Mouse (Mus musculus) small intestine, adult 2 months (tissue): ENCODE results near the gene Ptprj.

ENCODE experiments used
- CTCF ChIP-seq: fragments of 200-500 bp; IDR thresholded peaks from 2 replicates; pipeline ENCODE4 v1.5.1; 2012; ENCODE audit warnings: low read depth, mild to moderate bottlenecking, control low read depth, inconsistent platforms, low read length, moderate library complexity, mixed read lengths; ENCODE audit not compliant: insufficient replicate concordance, insufficient read length; ENCODE audit errors: extremely low read depth
- POLR2A ChIP-seq: fragments of 200-500 bp; IDR thresholded peaks from 2 replicates; pipeline ENCODE4 v1.6.1; 2012; ENCODE audit warnings: low read depth, mild to moderate bottlenecking, control low read depth, inconsistent platforms, low read length, moderate library complexity

DNA sequence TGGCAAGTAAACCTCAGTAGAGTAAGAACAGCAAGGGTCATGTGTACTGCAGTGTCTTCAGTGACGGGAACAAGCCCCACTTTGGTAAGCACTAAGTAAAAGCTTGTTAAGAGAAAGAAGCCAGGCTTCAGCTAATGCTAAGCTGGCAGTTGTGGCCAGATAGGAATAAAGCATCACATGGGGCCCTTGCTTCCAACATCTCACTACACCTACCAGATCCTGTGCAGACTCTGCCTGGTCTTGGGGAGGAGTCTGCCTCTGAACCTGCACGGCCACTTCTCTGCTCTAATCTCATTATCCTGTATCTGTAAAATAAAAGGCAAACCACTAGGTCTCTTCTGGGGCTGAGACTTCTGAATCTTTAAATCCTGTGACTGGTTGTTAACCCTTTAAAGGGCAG lies 39.2 kb upstream of the Ptprj start:
- TF ChIP-seq CTCF (no peak), POLR2A (no peak)
